Mouse (Mus musculus): Measurements from ENCODE around the gene Ckm. TPM values are rescaled to one million over a fixed set of nuclear protein-coding genes. Genes with fewer than 3 reads are reported as not detected.

The Ckm gene
- polyA plus RNA-seq, 1 experiment from 2014 or later, result 25.2 TPM

DNA sequence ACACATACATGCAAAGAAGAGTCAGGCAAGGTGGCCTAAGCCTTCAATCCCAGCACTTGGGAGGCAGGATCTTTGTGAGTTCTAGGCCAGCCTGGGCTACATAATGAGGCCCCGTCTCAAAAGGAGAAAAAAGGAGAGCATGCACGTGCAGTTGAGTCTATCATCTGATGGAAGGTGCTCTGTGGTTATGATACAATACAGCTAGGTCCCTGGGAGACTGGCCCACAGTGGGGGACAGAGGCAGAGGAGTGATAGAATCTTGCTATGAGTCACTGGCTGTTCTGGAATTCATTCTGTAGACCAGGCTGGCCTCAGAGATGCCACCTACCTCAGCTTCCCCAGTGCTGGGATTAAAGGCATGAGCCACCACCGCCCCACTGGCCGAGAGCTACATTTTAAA lies 57.9 kb downstream of the Ckm start:
- peaks cover 7% of the 10 kb centered on the region; the same call in 1 of the 2 replicates for H3K27me3 ChIP-seq (replicated peaks; ENCODE audit: control insufficient read depth, insufficient read depth, low read length)
- no peaks in the 10 kb centered on the region for H3K36me3 ChIP-seq (ENCODE audit: control insufficient read depth, insufficient read depth)
- H3K9me3 ChIP-seq (ENCODE audit: control insufficient read depth), result no peaks in the 10 kb centered on the region
- ATAC-seq, result no peak
- no peak overlapping the region for H3K4me2 ChIP-seq (replicated peaks; ENCODE audit: low read depth)
- H3K4me1 ChIP-seq (replicated peaks; ENCODE audit: control insufficient read depth, insufficient read depth, low read length), result no peaks in the 10 kb centered on the region
- H3K9ac ChIP-seq (ENCODE audit: low read depth, low read length), result no peak overlapping the region
- no peak overlapping the region for H3K4me3 ChIP-seq (ENCODE audit: low read depth, low read length)
- TF ChIP-seq CTCF (IDR thresholded peaks at IDR 0.05; ENCODE audit: low read depth), result no peak
- WGBS, result 76% methylated on average over 4 of the region's 4 CpGs
- H3K27ac ChIP-seq (ENCODE audit: low read depth, low read length), result no peak overlapping the region

- H3K9ac ChIP-seq (ENCODE audit: low read depth, low read length), result no peak within 1 kb of the TSS
- no peak within 1 kb of the TSS for H3K27ac ChIP-seq (ENCODE audit: low read depth, low read length)
- H3K4me1 ChIP-seq (replicated peaks; ENCODE audit: control insufficient read depth, insufficient read depth, low read length), result no peaks in the 10 kb centered on the region
- no peak for TF ChIP-seq CTCF (IDR thresholded peaks at IDR 0.05; ENCODE audit: low read depth)
- no peak for ATAC-seq
- no peaks in the 10 kb centered on the region for H3K36me3 ChIP-seq (ENCODE audit: control insufficient read depth, insufficient read depth)
- no peak within 1 kb of the TSS for H3K4me3 ChIP-seq (ENCODE audit: low read depth, low read length)
- no peak within 1 kb of the TSS for H3K4me2 ChIP-seq (replicated peaks; ENCODE audit: low read depth)
- peaks cover 12% of the 10 kb centered on the region; the same call in 1 of the 2 replicates for H3K27me3 ChIP-seq (replicated peaks; ENCODE audit: control insufficient read depth, insufficient read depth, low read length)
- H3K9me3 ChIP-seq (ENCODE audit: control insufficient read depth), result no peaks in the 10 kb centered on the region
- WGBS, result 49% methylated on average over 6 of the region's 6 CpGs
Observed at GRCm38 (mm10) chr7:19462884-19463381, 58.4 kb downstream of the Ckm start, which contains the start of gene Exoc3l2. Gene Exoc3l2, plus strand, starts transcription at chr7:19463331.

DNA sequence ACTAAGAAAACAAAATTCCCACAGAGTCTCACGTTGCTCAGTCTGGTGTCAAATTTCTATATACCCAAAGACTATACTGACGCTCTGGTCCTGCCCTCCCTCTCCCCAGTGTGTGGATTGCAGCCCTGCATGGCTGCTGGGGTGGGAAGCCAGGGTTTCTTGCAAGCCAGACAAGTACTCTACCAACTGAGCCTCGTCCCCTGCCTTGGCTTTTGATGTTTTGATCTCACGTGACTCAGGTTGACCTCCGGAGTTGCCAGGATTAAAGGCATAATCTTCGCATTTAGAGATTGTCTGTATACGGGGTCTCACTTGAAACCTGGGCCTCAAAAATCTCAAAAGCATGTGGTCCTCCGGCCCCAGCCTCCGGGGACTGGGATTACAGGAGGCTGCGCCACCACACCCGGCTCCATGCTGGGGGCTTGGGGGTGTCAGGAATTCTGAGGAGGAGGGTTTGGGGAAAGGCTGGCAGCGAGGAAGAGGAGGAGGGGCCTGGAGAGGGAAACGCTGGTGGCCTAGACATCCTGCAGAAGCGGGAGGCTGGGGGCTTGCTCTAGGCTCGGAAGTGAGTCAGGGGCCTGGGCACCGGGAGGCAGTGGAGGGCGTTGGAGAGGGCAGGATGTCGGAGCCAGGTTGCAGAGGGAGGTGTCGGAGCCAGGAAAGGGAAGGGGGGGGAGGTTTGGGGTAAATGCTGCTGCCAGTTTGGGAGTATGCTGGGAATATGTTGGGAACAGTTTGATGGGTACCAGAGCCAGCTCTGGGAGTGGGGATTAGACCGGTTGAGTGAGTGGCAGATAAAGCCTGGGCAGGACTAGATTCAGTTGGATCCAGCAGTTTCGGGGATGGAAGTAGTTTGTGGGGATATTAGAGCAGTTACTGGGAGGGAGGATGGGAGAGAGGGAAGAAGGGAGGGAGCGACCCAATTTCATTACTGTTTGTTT lies 60.1 kb downstream of the Ckm start:
- Histone ChIP-seq H3K4me2 (replicated peaks; ENCODE audit: low read depth) (peak overlapping the region; percentile 38), H3K36me3 (ENCODE audit: control insufficient read depth, insufficient read depth) (no peaks in the 10 kb centered on the region), H3K27me3 (replicated peaks; ENCODE audit: control insufficient read depth, insufficient read depth, low read length) (peaks cover 24% of the 10 kb centered on the region), H3K9me3 (ENCODE audit: control insufficient read depth) (no peaks in the 10 kb centered on the region), H3K9ac (ENCODE audit: low read depth, low read length) (no peak overlapping the region), H3K4me1 (replicated peaks; ENCODE audit: control insufficient read depth, insufficient read depth, low read length) (no peaks in the 10 kb centered on the region), H3K4me3 (ENCODE audit: low read depth, low read length) (no peak overlapping the region), H3K27ac (ENCODE audit: low read depth, low read length) (no peak overlapping the region)
- 20% methylated on average over 22 of the region's 22 CpGs for WGBS
- TF ChIP-seq CTCF (IDR thresholded peaks at IDR 0.05; ENCODE audit: low read depth), result no peak
- ATAC-seq, result no peak

DNA sequence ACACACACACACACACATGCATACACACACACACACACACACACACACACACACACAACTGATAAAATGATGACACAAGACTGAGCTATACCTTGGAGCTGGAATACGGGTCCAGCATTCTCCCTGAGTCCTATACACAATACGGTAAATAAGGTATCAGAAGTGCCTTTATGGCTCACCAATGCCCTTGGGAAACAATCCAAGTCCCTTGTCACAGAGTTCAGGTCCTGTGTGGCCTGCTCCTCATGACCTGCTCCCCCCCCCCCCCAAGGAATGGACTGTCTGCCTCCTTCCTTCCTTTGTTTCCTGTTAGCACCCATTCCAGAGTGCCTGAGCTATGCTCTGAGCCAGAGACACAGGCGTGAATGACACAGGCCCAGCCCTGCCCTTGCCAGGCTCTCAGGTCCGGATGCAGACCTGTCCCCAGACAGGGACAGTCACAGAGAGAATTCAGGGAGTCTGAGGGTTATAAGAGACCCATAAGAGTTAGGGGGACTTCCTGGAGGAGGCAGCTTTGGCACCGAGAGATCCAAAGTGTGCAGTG lies 62.1 kb downstream of the Ckm start:
- no peak overlapping the region for H3K27ac ChIP-seq (ENCODE audit: low read depth, low read length)
- 61% methylated on average over 5 of the region's 5 CpGs for WGBS
- TF ChIP-seq CTCF (IDR thresholded peaks at IDR 0.05; ENCODE audit: low read depth), result no peak
- H3K9ac ChIP-seq (ENCODE audit: low read depth, low read length), result no peak overlapping the region
- H3K27me3 ChIP-seq (replicated peaks; ENCODE audit: control insufficient read depth, insufficient read depth, low read length), result peaks cover 39% of the 10 kb centered on the region
- H3K4me1 ChIP-seq (replicated peaks; ENCODE audit: control insufficient read depth, insufficient read depth, low read length), result no peaks in the 10 kb centered on the region
- no peak overlapping the region for H3K4me2 ChIP-seq (replicated peaks; ENCODE audit: low read depth)
- H3K36me3 ChIP-seq (ENCODE audit: control insufficient read depth, insufficient read depth), result no peaks in the 10 kb centered on the region
- no peaks in the 10 kb centered on the region for H3K9me3 ChIP-seq (ENCODE audit: control insufficient read depth)
- no peak for ATAC-seq
- H3K4me3 ChIP-seq (ENCODE audit: low read depth, low read length), result no peak overlapping the region

GRCm38 (mm10) chr7:19467638-19468037 lies 63.1 kb downstream of the Ckm start:
- Histone ChIP-seq H3K27ac (ENCODE audit: low read depth, low read length) (no peak overlapping the region), H3K9me3 (ENCODE audit: control insufficient read depth) (no peaks in the 10 kb centered on the region), H3K4me3 (ENCODE audit: low read depth, low read length) (no peak overlapping the region), H3K36me3 (ENCODE audit: control insufficient read depth, insufficient read depth) (no peaks in the 10 kb centered on the region), H3K4me2 (replicated peaks; ENCODE audit: low read depth) (no peak overlapping the region), H3K4me1 (replicated peaks; ENCODE audit: control insufficient read depth, insufficient read depth, low read length) (no peaks in the 10 kb centered on the region), H3K9ac (ENCODE audit: low read depth, low read length) (no peak overlapping the region), H3K27me3 (replicated peaks; ENCODE audit: control insufficient read depth, insufficient read depth, low read length) (peaks cover 47% of the 10 kb centered on the region)
- TF ChIP-seq CTCF (IDR thresholded peaks at IDR 0.05; ENCODE audit: low read depth), result no peak
- WGBS, result 27% methylated on average over 6 of the region's 6 CpGs
- ATAC-seq, result no peak

DNA sequence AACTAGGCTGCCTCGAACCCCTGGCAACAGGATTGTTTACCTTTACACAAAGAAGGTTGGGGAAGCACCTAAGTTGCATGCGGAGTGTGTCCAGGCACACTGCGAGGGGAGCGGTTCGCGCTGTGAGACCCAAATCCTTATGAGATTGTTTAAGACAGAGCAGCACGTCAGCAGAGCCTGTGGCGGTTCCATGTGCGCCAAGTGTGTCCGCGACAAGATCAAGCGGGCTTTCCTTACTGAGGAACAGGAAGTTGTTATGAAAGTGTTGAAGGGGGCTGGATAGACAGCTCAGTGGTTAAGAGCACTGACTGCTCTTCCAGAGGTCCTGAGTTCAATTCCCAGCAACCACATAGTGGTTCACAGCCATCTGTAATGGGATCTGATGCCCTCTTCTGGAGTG lies 63.7 kb downstream of the Ckm start:
- Histone ChIP-seq H3K27me3 (replicated peaks; ENCODE audit: control insufficient read depth, insufficient read depth, low read length) (peaks cover 53% of the 10 kb centered on the region), H3K27ac (ENCODE audit: low read depth, low read length) (no peak overlapping the region), H3K9ac (ENCODE audit: low read depth, low read length) (no peak overlapping the region), H3K36me3 (ENCODE audit: control insufficient read depth, insufficient read depth) (no peaks in the 10 kb centered on the region), H3K4me3 (ENCODE audit: low read depth, low read length) (no peak overlapping the region), H3K4me1 (replicated peaks; ENCODE audit: control insufficient read depth, insufficient read depth, low read length) (no peaks in the 10 kb centered on the region), H3K4me2 (replicated peaks; ENCODE audit: low read depth) (no peak overlapping the region), H3K9me3 (ENCODE audit: control insufficient read depth) (no peaks in the 10 kb centered on the region)
- no peak for ATAC-seq
- WGBS, result 63% methylated on average over 12 of the region's 12 CpGs
- no peak for TF ChIP-seq CTCF (IDR thresholded peaks at IDR 0.05; ENCODE audit: low read depth)
